Mouse (Mus musculus) retina, postnatal 1 day (tissue): Measurements from ENCODE around the gene Cklf.
"Not testable (repeated sequence)": the region's sequence is repeated elsewhere in the genome, so short reads cannot be mapped to it uniquely, and the experiment has no call there.

ENCODE experiments used
- DNase-seq: peaks from one replicate; pipeline ENCODE4 v3.0.0-alpha.2; 2012

The Cklf gene

GRCm38 (mm10) chr8:104264271-104264935, 13.7 kb downstream of the Cklf start:
- not testable (repeated sequence) for DNase-seq

GRCm38 (mm10) chr8:104268368-104268767, 17.7 kb downstream of the Cklf start:
- DNase-seq: no peak

GRCm38 (mm10) chr8:104268937-104269440, 18.3 kb downstream of the Cklf start:
- DNase-seq: peak; percentile 9

GRCm38 (mm10) chr8:104293081-104293480, 42.4 kb downstream of the Cklf start, which contains the start of gene Cmtm2a:
TSS of gene Cmtm2a (minus strand) at chr8:104293181.
- not testable (repeated sequence) for DNase-seq

GRCm38 (mm10) chr8:104294396-104294795, 43.7 kb downstream of the Cklf start:
- DNase-seq: no peak

GRCm38 (mm10) chr8:104301577-104301976, 50.9 kb downstream of the Cklf start:
- DNase-seq: peak; percentile 81

- not testable (repeated sequence) for DNase-seq
Measured at GRCm38 (mm10) chr8:104302536-104302935, 51.9 kb downstream of the Cklf start.

- DNase-seq: no peak
Measured at GRCm38 (mm10) chr8:104304962-104305361, 54.3 kb downstream of the Cklf start.

GRCm38 (mm10) chr8:104308341-104308740, 57.7 kb downstream of the Cklf start:
- DNase-seq: not testable (repeated sequence)

GRCm38 (mm10) chr8:104309441-104310155, 58.9 kb downstream of the Cklf start, which contains the start of the genes Gm45711 and Cmtm1:
TSS of gene Gm45711 (minus strand) at chr8:104310081.
TSS of gene Cmtm1 (minus strand) at chr8:104310145.
- not testable (repeated sequence) for DNase-seq

GRCm38 (mm10) chr8:104312023-104312422, 61.4 kb downstream of the Cklf start:
- not testable (repeated sequence) for DNase-seq

GRCm38 (mm10) chr8:104313311-104313710, 62.6 kb downstream of the Cklf start:
- DNase-seq: no peak
